8 mouse cellular contexts compared by ENCODE assay signal in the genomic region with DNA sequence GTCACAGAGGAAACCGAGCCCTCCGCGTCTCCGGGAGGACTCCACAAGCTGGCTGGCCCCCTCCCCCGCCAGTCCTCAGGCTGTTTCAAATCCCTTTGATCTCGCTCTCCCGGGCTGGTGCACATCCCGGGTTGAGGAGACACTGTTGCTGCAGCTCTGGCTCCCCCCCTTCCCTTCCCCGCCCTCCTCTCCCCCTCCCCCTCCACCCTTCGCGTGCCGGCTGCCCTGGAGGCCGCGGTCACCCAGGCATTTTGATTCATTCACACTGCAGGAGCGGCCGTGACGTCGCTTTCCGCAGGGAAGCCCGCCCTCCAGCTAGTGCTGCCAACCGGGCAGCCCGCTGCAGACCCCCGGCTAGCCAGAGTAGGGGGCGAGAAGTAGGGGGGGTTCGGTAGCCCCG. TPM values are rescaled to one million over a fixed set of nuclear protein-coding genes. Genes with fewer than 3 reads are reported as not detected.
DNase-seq lines count a peak whose midpoint lies in the region; ATAC-seq and TF ChIP-seq lines count a peak whose summit lies in the region.
"Had no signal": no experiment of that assay in that cellular context is flagged by ENCODE, and none has a peak within 500 bp of the region (broad histone marks: within the 10 kb centered on the region; RNA-seq: fewer than 3 reads in every experiment).

No protein-coding gene starts in this region.

- ATAC-seq in intestine, embryonic 15.5 days: peak; percentile 64
- 0 out of 2 replicates have a peak, but pooled peaks have one; percentile 42 for ATAC-seq in midbrain, postnatal 0 days (ENCODE audit: low FRiP score)

- peak overlapping the region; percentile 98 for H3K4me2 ChIP-seq in intestine, embryonic 15.5 days (replicated peaks)
- H3K4me2 ChIP-seq in midbrain, postnatal 0 days (ENCODE audit: low read depth, low read length, poor library complexity, severe bottlenecking): peak overlapping the region; percentile 59

- WGBS in spleen, adult 2 months: 1% methylated on average over 26 of the region's 26 CpGs
- under 1% methylated on average over 25 of the region's 26 CpGs for WGBS in intestine, embryonic 15.5 days
- under 1% methylated on average over 23 of the region's 26 CpGs for WGBS in midbrain, postnatal 0 days

- no peak overlapping the region for H3K27ac ChIP-seq in spleen, adult 2 months (ENCODE audit: insufficient read depth, low read length)
- H3K27ac ChIP-seq in embryonic fibroblast, embryonic 13.5 days (ENCODE audit: insufficient read depth, low read length): no peak overlapping the region
- no peak overlapping the region for H3K27ac ChIP-seq in intestine, embryonic 15.5 days
- H3K27ac ChIP-seq in midbrain, postnatal 0 days (ENCODE audit: low read depth, low read length): no peak overlapping the region

- no peaks in the 10 kb centered on the region for H3K9me3 ChIP-seq in intestine, embryonic 15.5 days
- no peaks in the 10 kb centered on the region for H3K9me3 ChIP-seq in midbrain, postnatal 0 days (ENCODE audit: low read length)

- TF ChIP-seq CTCF in spleen, adult 2 months (IDR thresholded peaks at IDR 0.05; ENCODE audit: extremely low read depth, insufficient read depth, insufficient read length, insufficient replicate concordance): no peak
- no peak for TF ChIP-seq CTCF in embryonic fibroblast, embryonic 13.5 days (IDR thresholded peaks at IDR 0.05; ENCODE audit: borderline replicate concordance, insufficient read depth, low read length)
- TF ChIP-seq CTCF in midbrain, postnatal 0 days (IDR thresholded peaks at IDR 0.05): no peak

- H3K36me3 ChIP-seq in spleen, adult 2 months (ENCODE audit: control insufficient read depth, insufficient read depth, low read length): no peaks in the 10 kb centered on the region
- H3K36me3 ChIP-seq in intestine, embryonic 15.5 days: no peaks in the 10 kb centered on the region
- H3K36me3 ChIP-seq in midbrain, postnatal 0 days (ENCODE audit: insufficient read depth, low read length): no peaks in the 10 kb centered on the region

- H3K9ac ChIP-seq in intestine, embryonic 15.5 days: peak overlapping the region; percentile 26
- no peak overlapping the region for H3K9ac ChIP-seq in midbrain, postnatal 0 days (replicated peaks; ENCODE audit: low read length, poor library complexity, severe bottlenecking)

- peaks cover 17% of the 10 kb centered on the region for H3K4me1 ChIP-seq in spleen, adult 2 months (ENCODE audit: control insufficient read depth, insufficient read depth, insufficient read length)
- H3K4me1 ChIP-seq in embryonic fibroblast, embryonic 13.5 days (ENCODE audit: control insufficient read depth, insufficient read depth, low read length): no peaks in the 10 kb centered on the region
- H3K4me1 ChIP-seq in intestine, embryonic 15.5 days (replicated peaks): peaks cover 35% of the 10 kb centered on the region
- H3K4me1 ChIP-seq in midbrain, postnatal 0 days (ENCODE audit: insufficient read depth, low read length): peaks cover 18% of the 10 kb centered on the region; the same call in 1 of the 2 replicates

- peak overlapping the region; percentile 39 for H3K4me3 ChIP-seq in spleen, adult 2 months (ENCODE audit: extremely low read depth, insufficient read depth, insufficient read length)
- peak overlapping the region; percentile 39 for H3K4me3 ChIP-seq in embryonic fibroblast, embryonic 13.5 days (ENCODE audit: insufficient read depth, low read length)
- H3K4me3 ChIP-seq in intestine, embryonic 15.5 days (replicated peaks): peak overlapping the region; percentile 45
- peak overlapping the region; percentile 35 for H3K4me3 ChIP-seq in midbrain, postnatal 0 days (ENCODE audit: low read depth, low read length)
- H3K4me3 ChIP-seq: erythroblast, embryonic 14.5 days had no signal

- no peak for DNase-seq in spleen, adult 2 months (ENCODE audit: low read depth in 1 of 2, low spot score in 2 of 2)
- DNase-seq in spleen, postnatal 36 days (ENCODE audit: low spot score in 2 of 2): no peak
- DNase-seq in midbrain, postnatal 0 days (ENCODE audit: low spot score): no peak
- no peak for DNase-seq in T-cell, adult 2 months (ENCODE audit: low spot score)
- no peak for DNase-seq in right cerebral cortex, postnatal 25 days

- peaks cover 38% of the 10 kb centered on the region for H3K27me3 ChIP-seq in spleen, adult 2 months (ENCODE audit: control insufficient read depth, insufficient read depth, low read length)
- peaks cover 86% of the 10 kb centered on the region for H3K27me3 ChIP-seq in intestine, embryonic 15.5 days (replicated peaks)
- H3K27me3 ChIP-seq in midbrain, postnatal 0 days (ENCODE audit: insufficient read depth, low read length): peaks cover 78% of the 10 kb centered on the region

- TF ChIP-seq POLR2A in spleen, adult 2 months (IDR thresholded peaks at IDR 0.05; ENCODE audit: low read depth, low read length): no peak
- TF ChIP-seq POLR2A in embryonic fibroblast, embryonic 13.5 days (IDR thresholded peaks at IDR 0.05; ENCODE audit: low read depth, low read length): no peak

RNA-seq across cellular contexts. Expression of gene Lhx4, which starts 9.5 kb away (rescaled TPM):
- polyA plus RNA-seq in spleen, adult 2 months (2012; rRNA removed): not detected in 2 replicates
- polyA plus RNA-seq in embryonic fibroblast, embryonic 13.5 days (2011; ENCODE audit: insufficient read length, low read depth, missing spikeins): not detected in 2 replicates
- not detected in 2 replicates for polyA plus RNA-seq in intestine, embryonic 15.5 days (2015; fragmentation: Nextera tagmentation; extraction: Ambion mirVana)
- total RNA-seq in midbrain, postnatal 0 days (2014; rRNA removed): 1.5 and 2.7 TPM in 2 replicates
- polyA plus RNA-seq in midbrain, postnatal 0 days (2015; fragmentation: Nextera tagmentation; extraction: Ambion mirVana): 0.99 and 1.1 TPM in 2 replicates
- polyA plus RNA-seq: erythroblast, embryonic 14.5 days had no signal
